Mouse (Mus musculus): ENCODE measurements around the gene Ccdc167. TPM values are rescaled to one million over a fixed set of nuclear protein-coding genes. Genes with fewer than 3 reads are reported as not detected.

The Ccdc167 gene
- total RNA-seq (2021), result 10 to 100 TPM; 11.4 to 12.1 TPM
- long read RNA-seq, experiment 1, full-length matches to known transcripts, result 8 of 11 reads
- long read RNA-seq, experiment 1, partial matches to known transcripts, result 1 of 11 reads
- long read RNA-seq, experiment 1, other reads (novel, unspliced or antisense), result 2 of 11 reads
- long read RNA-seq, experiment 2, full-length matches to known transcripts, result 8 of 11 reads
- long read RNA-seq, experiment 2, partial matches to known transcripts, result 1 of 11 reads
- long read RNA-seq, experiment 2, other reads (novel, unspliced or antisense), result 2 of 11 reads

DNA sequence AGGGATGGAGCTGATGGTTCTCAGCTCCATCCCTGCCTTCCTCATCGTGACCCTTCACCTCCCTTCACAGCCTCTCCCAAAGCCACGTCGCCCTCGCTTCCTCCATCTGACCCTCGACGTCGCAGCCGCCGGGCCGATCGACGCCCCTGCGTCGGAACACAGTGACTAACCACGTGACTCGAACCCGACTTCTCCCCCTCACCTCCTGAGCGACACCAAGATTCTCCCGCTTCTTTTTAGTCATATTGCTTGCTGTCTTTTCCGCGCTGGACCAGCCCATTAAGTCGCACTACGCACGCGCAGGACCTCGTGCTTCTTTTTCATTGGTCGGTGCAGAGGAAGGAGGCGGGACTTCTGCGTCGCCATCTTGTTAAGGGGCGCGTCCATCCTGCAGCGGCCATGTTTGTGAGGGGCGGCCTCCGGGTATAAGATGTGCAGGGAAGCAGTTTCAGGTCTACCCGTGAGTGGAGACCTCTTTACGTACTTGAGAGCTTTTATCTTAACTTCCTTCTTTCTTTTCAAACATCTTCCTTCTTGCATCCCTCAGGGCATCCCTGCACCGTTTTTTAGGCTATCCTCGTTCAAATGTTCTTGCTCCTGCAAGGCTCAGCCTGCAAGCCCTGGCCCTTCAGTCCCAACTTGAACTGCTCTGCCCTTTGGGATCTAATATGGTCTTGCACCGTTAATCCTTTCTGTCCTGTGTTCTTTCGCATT lies at the start of gene Ccdc167:
Gene Ccdc167 (minus strand): TSS at position 313 of the 714 bp plus-strand sequence.
- DNase-seq, result peak; percentile 95 to 96
- intact Hi-C loops (cut with DNase I), result no loop called here

DNA sequence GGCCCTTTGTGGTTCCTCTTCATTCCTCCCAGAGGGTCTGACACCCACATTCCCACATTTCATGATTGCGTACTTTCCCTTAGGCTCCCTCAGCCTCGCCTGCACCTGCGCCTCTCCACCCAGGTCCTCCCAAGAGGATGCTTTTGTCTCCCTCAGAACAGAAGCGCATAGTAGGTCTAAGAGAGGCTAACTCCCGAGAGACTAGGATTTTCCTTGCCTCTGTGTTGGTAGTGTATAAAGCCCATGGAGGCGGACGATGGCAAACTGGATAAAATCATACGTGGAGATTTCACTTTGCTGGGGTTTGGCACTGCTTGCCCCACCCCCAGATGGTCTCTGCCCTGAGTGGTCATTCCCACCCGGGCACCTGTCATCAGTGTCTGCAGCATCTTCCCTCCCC lies 48.5 kb upstream of the Ccdc167 start:
- no peak for DNase-seq

DNA sequence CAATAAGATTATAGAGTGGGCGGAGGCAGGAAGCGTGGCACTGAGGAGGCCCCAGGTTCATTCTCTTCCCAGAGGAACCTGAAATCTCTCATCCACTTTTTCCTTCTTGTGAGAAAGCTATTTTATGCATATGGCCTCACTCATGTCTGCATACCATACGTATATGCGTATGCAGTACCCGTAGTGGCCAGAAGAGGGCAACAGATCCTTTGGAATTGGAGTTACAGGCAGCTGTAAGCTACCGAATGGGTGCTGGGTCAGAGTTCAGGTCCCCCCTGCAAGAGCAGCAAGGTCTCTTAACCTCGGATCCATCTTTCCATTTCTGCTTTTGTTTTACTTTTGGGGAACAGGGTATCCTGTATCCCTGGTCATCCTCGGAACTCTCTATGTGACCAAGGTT lies 45.7 kb upstream of the Ccdc167 start:
- intact Hi-C loops (cut with DNase I), result loop anchor here (5.0 kb wide), 1 partner anchor 55 kb away; no protein-coding TSS in a partner anchor
- peak in 1 of 2 experiments; percentile 55 for DNase-seq

More for the DNA sequence above, 48.5 kb upstream of the Ccdc167 start:
- intact Hi-C loops (cut with DNase I), result no loop called here

GRCm38 (mm10) chr17:29761938-29762337 lies 45.1 kb upstream of the Ccdc167 start:
- intact Hi-C loops (cut with DNase I), result loop anchor here (5.0 kb wide), 1 partner anchor 55 kb away; no protein-coding TSS in a partner anchor
- DNase-seq, result no peak

GRCm38 (mm10) chr17:29760404-29761375 lies 43.8 kb upstream of the Ccdc167 start:
- intact Hi-C loops (cut with DNase I), result loop anchor here (5.0 kb wide), 1 partner anchor 53 kb away; no protein-coding TSS in a partner anchor
- DNase-seq, result peak; percentile 32 to 40

- DNase-seq, result peak; percentile 17 to 39
- intact Hi-C loops (cut with DNase I), result loop anchor here (5.0 kb wide), 1 partner anchor 53 kb away; no protein-coding TSS in a partner anchor
These were observed 43.1 kb upstream of the Ccdc167 start for GRCm38 (mm10) chr17:29759963-29760362.

GRCm38 (mm10) chr17:29756381-29756780 lies 39.5 kb upstream of the Ccdc167 start:
- no peak for DNase-seq
- intact Hi-C loops (cut with DNase I), result no loop called here

DNA sequence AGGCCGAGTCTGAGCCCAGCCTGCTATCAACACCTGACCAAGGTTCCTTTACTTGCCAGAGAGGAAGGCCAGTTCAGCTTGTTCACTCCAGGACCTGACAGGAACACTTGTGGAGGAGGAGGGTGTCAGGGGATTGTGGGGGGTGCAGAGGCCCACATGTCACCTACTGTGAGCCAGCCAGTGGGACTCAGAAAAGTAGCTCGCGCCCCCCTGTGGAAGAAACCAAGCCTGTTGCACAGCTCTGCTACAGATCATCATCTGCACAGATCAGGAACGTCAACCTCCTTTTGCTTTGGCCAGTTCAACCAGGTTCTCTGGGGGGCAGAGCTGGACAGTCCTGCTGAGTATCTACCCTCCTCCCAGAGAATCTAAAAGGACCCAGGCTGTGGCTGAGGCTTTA lies 37.7 kb upstream of the Ccdc167 start:
- DNase-seq, result no peak
- intact Hi-C loops (cut with DNase I), result no loop called here

DNA sequence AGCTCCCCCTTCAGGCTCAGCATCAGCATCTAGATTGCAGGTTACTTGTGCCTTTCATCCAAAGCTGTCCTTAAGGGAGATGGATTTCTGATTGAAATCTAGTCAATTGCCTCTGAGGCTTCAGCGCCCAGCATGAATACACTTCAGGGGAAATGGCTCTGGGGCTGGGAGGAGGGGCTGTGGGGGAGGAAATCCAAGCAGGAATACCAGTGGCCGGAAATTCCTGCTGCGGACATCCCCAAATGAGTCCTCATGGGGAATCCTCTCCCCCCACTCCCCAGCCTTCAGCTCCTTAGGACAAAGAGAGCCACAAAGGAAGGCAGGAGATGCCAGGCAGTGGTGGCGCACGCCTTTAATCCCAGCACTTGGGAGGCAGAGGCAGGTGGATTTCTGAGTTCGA lies 30.6 kb upstream of the Ccdc167 start:
- intact Hi-C loops (cut with DNase I), result no loop called here
- no peak for DNase-seq

- DNase-seq, result peak; percentile 44 to 70
These were observed 21.3 kb upstream of the Ccdc167 start for GRCm38 (mm10) chr17:29737849-29738804.

GRCm38 (mm10) chr17:29736448-29737014 lies 19.7 kb upstream of the Ccdc167 start:
- intact Hi-C loops (cut with DNase I), result no loop called here
- DNase-seq, result no peak

More at GRCm38 (mm10) chr17:29737849-29738804, 21.3 kb upstream of the Ccdc167 start:
- intact Hi-C loops (cut with DNase I), result no loop called here

- DNase-seq, result no peak
- intact Hi-C loops (cut with DNase I), result no loop called here
These were observed 15.7 kb upstream of the Ccdc167 start for GRCm38 (mm10) chr17:29732522-29732921.

DNA sequence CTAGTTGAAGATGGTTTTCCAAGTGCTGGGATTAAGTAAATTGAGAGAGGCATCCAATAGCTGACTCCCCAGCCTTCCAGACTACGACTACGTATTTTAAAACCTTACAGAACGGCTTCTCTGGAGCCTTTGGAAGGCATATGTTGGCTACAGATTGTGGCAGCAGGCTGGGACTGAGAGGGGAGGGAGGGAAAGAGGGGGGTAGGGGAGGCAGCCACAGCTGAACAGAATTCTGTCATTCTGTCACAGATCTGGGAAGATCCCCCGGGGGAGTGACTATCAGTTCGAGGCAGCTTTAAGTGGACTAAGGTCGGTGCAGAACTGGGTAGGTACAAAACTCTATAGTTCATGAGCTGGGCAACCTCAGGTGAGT lies 15.1 kb upstream of the Ccdc167 start:
- no peak for DNase-seq
- intact Hi-C loops (cut with DNase I), result no loop called here

- intact Hi-C loops (cut with DNase I), result no loop called here
- DNase-seq, result no peak
These were observed 14.6 kb upstream of the Ccdc167 start for GRCm38 (mm10) chr17:29731266-29731952.

GRCm38 (mm10) chr17:29730510-29731265 lies 13.8 kb upstream of the Ccdc167 start:
- intact Hi-C loops (cut with DNase I), result no loop called here
- peak; percentile 37 for DNase-seq

DNA sequence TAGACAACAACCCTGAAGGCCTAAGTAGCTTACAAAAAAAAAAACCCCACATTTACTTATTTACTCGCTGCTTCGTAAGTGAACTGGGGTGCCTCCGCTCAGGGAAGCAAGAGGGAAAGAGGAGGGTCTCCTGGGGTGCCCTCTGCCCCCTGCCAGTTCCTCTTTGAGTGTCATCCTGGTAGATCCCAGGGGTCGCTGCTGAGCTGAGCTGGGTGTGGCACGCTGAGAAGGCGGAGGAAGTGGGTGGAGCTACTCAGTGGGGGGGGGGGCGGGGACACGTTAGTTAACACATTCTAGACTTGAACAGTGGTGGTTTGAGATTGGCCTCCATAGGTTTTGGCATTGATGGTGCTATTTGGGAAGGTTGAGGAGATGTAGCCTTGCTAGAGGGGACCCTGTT lies 11.2 kb upstream of the Ccdc167 start:
- intact Hi-C loops (cut with DNase I), result no loop called here
- DNase-seq, result no peak

- intact Hi-C loops (cut with DNase I), result no loop called here
These were observed 8.3 kb upstream of the Ccdc167 start for GRCm38 (mm10) chr17:29725027-29725620.

More at GRCm38 (mm10) chr17:29725027-29725620, 8.3 kb upstream of the Ccdc167 start:
- no peak for DNase-seq
